17 mouse cellular contexts compared by ENCODE assay signal in the genomic region with DNA sequence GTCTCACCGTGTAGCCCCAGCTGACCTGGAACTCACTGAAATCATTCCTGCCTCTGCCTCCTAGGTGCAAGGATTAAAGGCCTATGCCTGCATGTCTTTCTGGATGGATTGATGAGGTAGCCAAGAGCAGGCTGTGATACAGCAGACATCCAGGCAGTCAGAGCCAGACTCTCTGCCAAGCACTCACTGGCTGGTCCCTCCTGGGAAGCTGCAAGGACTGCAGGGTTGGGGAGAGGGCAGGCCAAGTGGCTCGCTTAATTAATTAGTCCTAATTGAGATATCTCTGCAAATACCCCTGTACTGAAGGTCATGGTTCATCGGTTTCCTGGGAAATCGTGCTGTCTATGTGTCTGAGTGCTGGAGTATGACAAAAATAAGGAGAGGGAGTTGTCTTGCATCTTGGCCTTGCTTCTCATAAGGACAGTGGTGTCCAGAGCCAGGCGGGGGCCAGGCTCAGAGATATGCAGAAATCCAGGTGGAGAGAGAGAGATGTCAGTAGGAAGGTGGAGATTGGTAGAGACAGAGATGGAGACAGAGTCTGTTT. TPM values are rescaled to one million over a fixed set of nuclear protein-coding genes. Genes with fewer than 3 reads are reported as not detected.
DNase-seq lines count a peak whose midpoint lies in the region; ATAC-seq and TF ChIP-seq lines count a peak whose summit lies in the region.
"Had no signal": no experiment of that assay in that cellular context is flagged by ENCODE, and none has a peak within 500 bp of the region (broad histone marks: within the 10 kb centered on the region; RNA-seq: fewer than 3 reads in every experiment).

No protein-coding gene starts in this region.

- 0 out of 2 replicates have a peak, but pooled peaks cover 6% of the 10 kb centered on the region for H3K4me1 ChIP-seq in forebrain, postnatal 0 days (ENCODE audit: insufficient read depth)
- peaks cover 5% of the 10 kb centered on the region; the same call in 1 of the 2 replicates for H3K4me1 ChIP-seq in midbrain, embryonic 11.5 days (ENCODE audit: control insufficient read depth, insufficient read depth, low read length)
- H3K4me1 ChIP-seq in neural tube, embryonic 15.5 days, result peaks cover 17% of the 10 kb centered on the region
- H3K4me1 ChIP-seq: megakaryocyte, embryonic 14.5 days had no signal

- peak; percentile 19 for DNase-seq in retina, postnatal 1 day
- DNase-seq in retina, embryonic 14.5 days (ENCODE audit: low spot score), result no peak
- DNase-seq in forebrain, postnatal 0 days, result no peak
- DNase-seq in midbrain, embryonic 11.5 days (ENCODE audit: low spot score, missing footprints), result peak; percentile 67
- DNase-seq in yolk sac, embryonic 10.5 days (ENCODE audit: low spot score), result no peak
- DNase-seq in lung, adult 18-20 months, result no peak
- DNase-seq in kidney, postnatal 14 days, result no peak
- DNase-seq: cerebellum, adult 11-12 months; heart, postnatal 36 days; kidney, adult 2 months; right cerebral cortex, postnatal 25 days had no signal

- no peak for TF ChIP-seq CTCF in forebrain, postnatal 0 days (IDR thresholded peaks at IDR 0.05; ENCODE audit: low read depth)

- no peak overlapping the region for H3K9ac ChIP-seq in forebrain, postnatal 0 days
- H3K9ac ChIP-seq in midbrain, embryonic 11.5 days (ENCODE audit: low read length), result no peak overlapping the region
- no peak overlapping the region for H3K9ac ChIP-seq in neural tube, embryonic 15.5 days (replicated peaks)

- H3K4me2 ChIP-seq in forebrain, postnatal 0 days (ENCODE audit: low read depth), result no peak overlapping the region
- H3K4me2 ChIP-seq in midbrain, embryonic 11.5 days, result no peak overlapping the region
- H3K4me2 ChIP-seq in neural tube, embryonic 15.5 days, result no peak overlapping the region
- H3K4me2 ChIP-seq: heart, embryonic 11.5 days; liver, embryonic 11.5 days had no signal

- no peak overlapping the region for H3K4me3 ChIP-seq in forebrain, postnatal 0 days (ENCODE audit: low read depth, low read length)
- no peak overlapping the region for H3K4me3 ChIP-seq in midbrain, embryonic 11.5 days (ENCODE audit: low read depth, low read length)
- no peak overlapping the region for H3K4me3 ChIP-seq in neural tube, embryonic 15.5 days (replicated peaks)
- H3K4me3 ChIP-seq: erythroblast, embryonic 14.5 days; megakaryocyte, embryonic 14.5 days had no signal

- H3K27ac ChIP-seq in forebrain, postnatal 0 days (ENCODE audit: low read depth, low read length), result peak overlapping the region; percentile 74
- H3K27ac ChIP-seq in midbrain, embryonic 11.5 days (ENCODE audit: low read depth, low read length), result no peak overlapping the region; the same call in 1 of the 2 replicates
- peak overlapping the region; percentile 75 for H3K27ac ChIP-seq in neural tube, embryonic 15.5 days (replicated peaks)

- H3K36me3 ChIP-seq in forebrain, postnatal 0 days (ENCODE audit: insufficient read depth), result no peaks in the 10 kb centered on the region; the same call in 1 of the 2 replicates
- H3K36me3 ChIP-seq in midbrain, embryonic 11.5 days (ENCODE audit: control insufficient read depth, insufficient read depth, low read length), result peaks cover 3% of the 10 kb centered on the region; the same call in 1 of the 2 replicates
- 0 out of 2 replicates have a peak, but pooled peaks cover 3% of the 10 kb centered on the region for H3K36me3 ChIP-seq in neural tube, embryonic 15.5 days

- H3K27me3 ChIP-seq in forebrain, postnatal 0 days (ENCODE audit: insufficient read depth, low read length), result no peaks in the 10 kb centered on the region
- H3K27me3 ChIP-seq in midbrain, embryonic 11.5 days (ENCODE audit: control insufficient read depth, insufficient read depth, low read length), result no peaks in the 10 kb centered on the region
- no peaks in the 10 kb centered on the region for H3K27me3 ChIP-seq in neural tube, embryonic 15.5 days (replicated peaks)

- H3K9me3 ChIP-seq in forebrain, postnatal 0 days (ENCODE audit: low read length), result no peaks in the 10 kb centered on the region
- H3K9me3 ChIP-seq in midbrain, embryonic 11.5 days (ENCODE audit: control insufficient read depth, low read length), result peaks cover 3% of the 10 kb centered on the region; the same call in 1 of the 2 replicates
- no peaks in the 10 kb centered on the region for H3K9me3 ChIP-seq in neural tube, embryonic 15.5 days (replicated peaks)

- peak; percentile 58 for ATAC-seq in forebrain, postnatal 0 days
- ATAC-seq in midbrain, embryonic 11.5 days (ENCODE audit: low FRiP score), result peak; percentile 53; the same call in 1 of the 2 replicates
- ATAC-seq in neural tube, embryonic 15.5 days (ENCODE audit: low FRiP score), result peak; percentile 43; the same call in 1 of the 2 replicates
- ATAC-seq: lung, postnatal 0 days had no signal

- WGBS in forebrain, postnatal 0 days, result 53% methylated on average over 5 of the region's 5 CpGs
- WGBS in midbrain, embryonic 11.5 days, result 54% methylated on average over 5 of the region's 5 CpGs
- 53% methylated on average over 5 of the region's 5 CpGs for WGBS in neural tube, embryonic 15.5 days

RNA-seq across cellular contexts. Expression of a gene that starts 33.1 kb away (rescaled TPM):
- 251 and 263 TPM in 2 replicates for total RNA-seq in forebrain, postnatal 0 days (2014; rRNA removed)
- polyA plus RNA-seq in forebrain, postnatal 0 days (2015; fragmentation: Nextera tagmentation; extraction: Ambion mirVana), result 210 and 249 TPM in 2 replicates
- polyA plus RNA-seq in midbrain, embryonic 11.5 days (2014; fragmentation: Nextera tagmentation; extraction: Ambion mirVana), result 33.6 and 35.3 TPM in 2 replicates
- polyA plus RNA-seq in neural tube, embryonic 15.5 days (2015; fragmentation: Nextera tagmentation; extraction: Ambion mirVana), result 190 and 224 TPM in 2 replicates
- polyA plus RNA-seq: erythroblast, embryonic 14.5 days had no signal

Comparison
In these comparisons a context has a peak if more than half of its experiments do, and no peak if none do; other contexts are left out.
1. DNase-seq: peak in retina, postnatal 1 day (single experiment) and midbrain, embryonic 11.5 days (single experiment); none in retina, embryonic 14.5 days (single experiment), forebrain, postnatal 0 days (single experiment), yolk sac, embryonic 10.5 days (single experiment), lung, adult 18-20 months (0 of 2) and kidney, postnatal 14 days (single experiment).
2. Peak in every context shown above with its lines, with median percentiles within 50 percentile points of each other: ATAC-seq.